Mouse (Mus musculus) heart, embryonic 15.5 days (tissue): ENCODE results near the gene Ralgps1. TPM values are rescaled to one million over a fixed set of nuclear protein-coding genes. Genes with fewer than 3 reads are reported as not detected.
A peak's percentile ranks its signal among the peaks of the same experiment; 100 is the strongest.

ENCODE experiments used
- ATAC-seq: fragments of 200-750 bp; cut with Nextera tagmentation; replicated peaks from 2 replicates; pipeline ENCODE4 v1.8.0; 2017; ENCODE audit warnings: low read depth, moderate TSS enrichment; ENCODE audit not compliant: insufficient number of reproducible peaks, insufficient read depth, low FRiP score
- H3K27ac ChIP-seq: fragments of 300-500 bp; sonication (generic); 2 replicates; pipeline ENCODE4 v1.5.1; 2015; ENCODE audit warnings: mild to moderate bottlenecking, inconsistent platforms
- H3K27me3 ChIP-seq: fragments of 300-500 bp; sonication (generic); 2 replicates; pipeline ENCODE4 v1.6.1; 2015; ENCODE audit warnings: inconsistent platforms
- H3K36me3 ChIP-seq: fragments of 300-500 bp; sonication (generic); 2 replicates; pipeline ENCODE4 v1.6.1; 2015; ENCODE audit warnings: mild to moderate bottlenecking, inconsistent platforms
- H3K4me1 ChIP-seq: fragments of 300-500 bp; sonication (generic); replicated peaks from 2 replicates; pipeline ENCODE4 v1.6.1; 2015; ENCODE audit warnings: inconsistent platforms
- H3K4me2 ChIP-seq: fragments of 300-500 bp; sonication (generic); 2 replicates; pipeline ENCODE4 v1.6.1; 2015; ENCODE audit warnings: inconsistent platforms, mild to moderate bottlenecking, moderate library complexity
- H3K4me3 ChIP-seq: fragments of 300-500 bp; sonication (generic); 2 replicates; pipeline ENCODE4 v1.5.1; 2015; ENCODE audit warnings: mild to moderate bottlenecking, inconsistent platforms
- H3K9ac ChIP-seq: fragments of 300-500 bp; sonication (generic); 2 replicates; pipeline ENCODE4 v1.6.1; 2015; ENCODE audit warnings: mild to moderate bottlenecking, inconsistent platforms
- H3K9me3 ChIP-seq: fragments of 300-500 bp; sonication (generic); replicated peaks from 2 replicates; pipeline ENCODE4 v1.6.1; 2016; ENCODE audit warnings: inconsistent platforms
- WGBS: fragments of 180-500 bp; shearing (Covaris S2); methylation state at CpG from one replicate; pipeline ENCODE4 v1.1.7; 2015; ENCODE audit warnings: mixed read lengths; 5-methylcytosine and 5-hydroxymethylcytosine counted together
- polyA plus RNA-seq: library from polyadenylated mRNA; unstranded; fragments of >200 nt; fragmentation: Nextera tagmentation; extraction: Ambion mirVana; gene quantifications from 2 replicates; pipeline ENCODE4 v1.2.1, GENCODE M21; 2015

Gene Ralgps1
- polyA plus RNA-seq, 1 experiment from 2014 or later: 3.7 TPM

DNA sequence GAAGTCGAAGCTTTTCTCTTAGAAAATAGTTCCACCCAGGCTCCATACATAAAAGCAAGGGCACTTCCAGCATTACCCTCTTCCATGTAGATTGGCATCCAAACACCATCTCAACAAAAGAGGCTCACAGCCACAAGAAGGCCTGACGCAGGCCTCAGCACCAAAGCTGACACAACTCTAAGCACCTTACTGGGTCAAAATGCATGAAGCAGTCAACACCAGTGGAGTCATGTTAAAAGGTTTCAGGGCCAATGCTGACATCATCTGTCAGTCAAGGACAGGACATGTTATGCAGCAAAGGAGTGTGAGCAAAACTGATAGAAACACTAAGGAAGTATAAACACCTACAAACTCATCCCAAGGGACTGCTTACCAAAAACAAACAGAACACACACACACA, 50.3 kb downstream of the Ralgps1 start:
- ATAC-seq: no peak
- Histone ChIP-seq H3K4me3 (no peak overlapping the region), H3K27me3 (no peaks in the 10 kb centered on the region), H3K4me1 (peaks cover 37% of the 10 kb centered on the region), H3K4me2 (no peak overlapping the region), H3K36me3 (no peaks in the 10 kb centered on the region), H3K9ac (no peak overlapping the region), H3K9me3 (no peaks in the 10 kb centered on the region), H3K27ac (no peak overlapping the region)
- 92% methylated on average over 2 of the region's 2 CpGs for WGBS

DNA sequence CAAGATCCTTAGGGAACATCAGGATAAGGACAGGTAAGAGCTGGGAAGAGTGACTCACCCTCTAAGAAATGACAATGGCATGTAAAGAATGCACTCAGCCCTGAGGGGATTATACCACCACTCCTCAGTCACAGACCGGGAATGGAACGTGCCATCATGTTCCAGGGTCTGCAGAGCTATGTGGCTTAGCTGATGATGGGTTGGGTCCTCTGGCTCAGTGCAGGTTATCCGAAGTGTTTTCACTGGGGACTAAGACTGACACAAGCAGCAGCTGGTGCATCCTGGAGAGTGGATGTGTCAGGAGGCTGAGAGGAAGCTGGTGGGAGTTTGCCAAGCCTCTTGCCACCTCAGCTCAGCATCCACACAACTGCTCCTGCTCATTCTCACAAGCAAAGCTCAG, 50.7 kb downstream of the Ralgps1 start:
- no peak for ATAC-seq
- WGBS: 24% methylated on average over 3 of the region's 3 CpGs
- H3K4me3 ChIP-seq: no peak overlapping the region
- H3K27ac ChIP-seq: no peak overlapping the region
- H3K9me3 ChIP-seq: no peaks in the 10 kb centered on the region
- no peak overlapping the region for H3K9ac ChIP-seq
- H3K36me3 ChIP-seq: no peaks in the 10 kb centered on the region
- H3K4me2 ChIP-seq: no peak overlapping the region
- peaks cover 41% of the 10 kb centered on the region for H3K4me1 ChIP-seq
- H3K27me3 ChIP-seq: no peaks in the 10 kb centered on the region

DNA sequence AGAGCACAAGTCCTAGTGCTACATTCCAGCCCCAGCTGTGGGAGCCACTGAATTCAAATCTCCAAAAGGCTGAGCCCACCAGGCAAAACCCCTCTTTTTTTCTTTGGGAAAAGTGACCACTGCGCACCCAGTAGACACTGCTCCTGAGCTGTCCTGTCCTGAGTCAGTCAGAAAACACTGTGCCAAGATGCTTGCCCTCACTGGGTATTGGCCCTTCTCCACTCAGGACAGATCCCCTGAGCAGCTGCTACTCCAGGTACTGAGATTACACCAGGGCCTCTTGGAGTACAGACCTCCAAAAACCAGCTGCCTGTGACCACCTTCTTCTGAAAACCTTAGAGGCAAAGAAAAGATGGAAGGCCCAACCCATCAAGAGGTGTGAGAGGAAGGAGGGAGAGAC, 51.4 kb downstream of the Ralgps1 start:
- no peak for ATAC-seq
- H3K4me2 ChIP-seq: no peak overlapping the region
- 91% methylated on average over 1 of the region's 1 CpGs for WGBS
- no peak overlapping the region for H3K27ac ChIP-seq
- H3K36me3 ChIP-seq: no peaks in the 10 kb centered on the region
- H3K4me3 ChIP-seq: no peak overlapping the region
- H3K4me1 ChIP-seq: peaks cover 45% of the 10 kb centered on the region
- no peak overlapping the region for H3K9ac ChIP-seq
- no peaks in the 10 kb centered on the region for H3K9me3 ChIP-seq
- no peaks in the 10 kb centered on the region for H3K27me3 ChIP-seq

DNA sequence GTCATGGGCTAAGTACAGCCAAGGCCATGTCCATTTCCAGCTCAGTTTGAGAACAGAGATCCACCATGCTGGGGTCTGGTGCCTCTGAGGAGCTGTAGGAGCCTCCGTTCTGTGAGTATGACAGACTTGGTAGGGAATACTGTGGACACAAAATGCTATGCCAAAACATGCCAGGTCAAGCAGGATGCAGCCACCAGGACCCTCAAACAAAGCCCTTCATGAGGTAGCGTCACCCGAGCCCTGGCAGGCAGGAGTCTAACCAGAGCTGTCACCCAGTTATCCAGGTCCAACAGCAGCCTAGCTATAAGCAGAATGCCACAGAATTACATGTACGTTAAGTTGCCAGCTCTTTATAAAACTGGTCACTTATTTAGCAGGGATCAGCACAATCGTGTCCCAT, 51.8 kb downstream of the Ralgps1 start:
- 80% methylated on average over 5 of the region's 5 CpGs for WGBS
- no peak for ATAC-seq
- Histone ChIP-seq H3K9me3 (no peaks in the 10 kb centered on the region), H3K4me3 (no peak overlapping the region), H3K9ac (no peak overlapping the region), H3K36me3 (no peaks in the 10 kb centered on the region), H3K27ac (no peak overlapping the region), H3K4me2 (no peak overlapping the region), H3K4me1 (peaks cover 48% of the 10 kb centered on the region), H3K27me3 (no peaks in the 10 kb centered on the region)

DNA sequence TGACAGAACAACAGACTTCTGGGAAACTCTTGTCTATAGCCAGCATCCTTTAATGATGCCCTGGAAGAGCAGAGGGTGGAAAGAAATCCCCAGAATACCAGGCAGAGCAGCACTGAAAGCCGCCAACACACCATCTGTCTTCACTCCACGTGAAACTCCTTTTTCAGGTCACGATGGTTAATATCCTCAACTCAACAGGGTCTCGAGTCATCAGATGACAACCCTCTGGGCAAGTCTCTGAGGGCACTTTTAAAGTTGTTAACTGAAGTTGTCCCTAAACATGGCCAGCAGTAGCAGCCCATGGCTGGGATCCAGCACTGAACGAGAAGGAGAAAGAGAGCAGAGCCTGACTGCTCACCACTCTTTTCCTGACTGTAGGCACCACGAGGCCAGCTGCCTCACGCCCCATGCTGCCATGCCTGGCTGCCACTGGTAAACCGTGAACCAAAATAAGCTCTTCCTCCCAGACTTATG, 52.8 kb downstream of the Ralgps1 start:
- Histone ChIP-seq H3K9me3 (no peaks in the 10 kb centered on the region), H3K4me3 (no peak overlapping the region), H3K9ac (no peak overlapping the region), H3K4me1 (peaks cover 52% of the 10 kb centered on the region), H3K27ac (no peak overlapping the region), H3K4me2 (no peak overlapping the region), H3K27me3 (no peaks in the 10 kb centered on the region), H3K36me3 (no peaks in the 10 kb centered on the region)
- ATAC-seq: no peak
- WGBS: 39% methylated on average over 8 of the region's 8 CpGs

DNA sequence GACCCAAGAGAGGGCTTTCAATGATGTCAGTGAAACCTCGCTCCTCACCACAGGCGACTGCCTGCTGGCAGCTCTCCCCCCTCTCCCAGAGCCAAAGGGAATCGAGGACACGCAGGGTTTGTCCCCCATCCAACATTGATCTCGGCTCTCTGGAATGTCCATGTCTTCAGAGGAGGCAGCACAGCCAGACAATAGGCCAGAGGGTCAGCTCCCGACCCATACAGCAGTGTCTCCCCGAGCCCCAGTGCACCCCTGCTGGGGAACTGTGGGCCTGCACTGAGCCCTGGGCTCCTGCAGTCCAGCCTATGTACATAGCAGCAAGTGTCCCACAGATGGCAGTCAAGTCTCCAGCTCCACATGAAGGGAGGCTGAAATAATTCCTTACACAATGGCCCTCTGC, 54.8 kb downstream of the Ralgps1 start:
- no peaks in the 10 kb centered on the region for H3K27me3 ChIP-seq
- no peak overlapping the region for H3K4me3 ChIP-seq
- ATAC-seq: peak; percentile 88
- H3K9ac ChIP-seq: peak overlapping the region; percentile 29; the same call in 1 of the 2 replicates
- 21% methylated on average over 7 of the region's 7 CpGs for WGBS
- no peak overlapping the region for H3K4me2 ChIP-seq
- peak overlapping the region; percentile 70 for H3K27ac ChIP-seq
- H3K4me1 ChIP-seq: peaks cover 52% of the 10 kb centered on the region
- no peaks in the 10 kb centered on the region for H3K36me3 ChIP-seq
- H3K9me3 ChIP-seq: no peaks in the 10 kb centered on the region

DNA sequence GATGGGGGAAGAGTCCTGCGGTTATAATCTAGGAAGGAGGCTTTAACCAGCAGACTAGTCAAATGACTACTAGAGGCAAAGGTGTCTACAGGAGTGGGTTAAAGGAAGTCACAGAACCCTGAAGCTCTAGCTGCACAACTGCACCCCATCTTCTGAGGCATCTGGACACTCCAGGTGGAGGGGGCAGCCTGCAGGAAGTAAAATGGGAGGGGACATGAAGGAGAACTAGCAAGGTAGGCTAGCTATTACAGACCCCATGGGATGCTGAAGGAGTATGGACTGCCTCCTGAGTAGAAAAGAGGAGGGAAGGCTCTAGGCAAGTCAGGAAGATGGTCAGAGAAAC, 55.3 kb downstream of the Ralgps1 start:
- no peak for ATAC-seq
- WGBS: 80% methylated on average over 1 of the region's 1 CpGs
- Histone ChIP-seq H3K9me3 (no peaks in the 10 kb centered on the region), H3K4me1 (peaks cover 52% of the 10 kb centered on the region), H3K27ac (peak overlapping the region; percentile 70), H3K27me3 (no peaks in the 10 kb centered on the region), H3K4me3 (no peak overlapping the region), H3K9ac (peak overlapping the region; percentile 29; the same call in 1 of the 2 replicates), H3K4me2 (no peak overlapping the region), H3K36me3 (no peaks in the 10 kb centered on the region)

DNA sequence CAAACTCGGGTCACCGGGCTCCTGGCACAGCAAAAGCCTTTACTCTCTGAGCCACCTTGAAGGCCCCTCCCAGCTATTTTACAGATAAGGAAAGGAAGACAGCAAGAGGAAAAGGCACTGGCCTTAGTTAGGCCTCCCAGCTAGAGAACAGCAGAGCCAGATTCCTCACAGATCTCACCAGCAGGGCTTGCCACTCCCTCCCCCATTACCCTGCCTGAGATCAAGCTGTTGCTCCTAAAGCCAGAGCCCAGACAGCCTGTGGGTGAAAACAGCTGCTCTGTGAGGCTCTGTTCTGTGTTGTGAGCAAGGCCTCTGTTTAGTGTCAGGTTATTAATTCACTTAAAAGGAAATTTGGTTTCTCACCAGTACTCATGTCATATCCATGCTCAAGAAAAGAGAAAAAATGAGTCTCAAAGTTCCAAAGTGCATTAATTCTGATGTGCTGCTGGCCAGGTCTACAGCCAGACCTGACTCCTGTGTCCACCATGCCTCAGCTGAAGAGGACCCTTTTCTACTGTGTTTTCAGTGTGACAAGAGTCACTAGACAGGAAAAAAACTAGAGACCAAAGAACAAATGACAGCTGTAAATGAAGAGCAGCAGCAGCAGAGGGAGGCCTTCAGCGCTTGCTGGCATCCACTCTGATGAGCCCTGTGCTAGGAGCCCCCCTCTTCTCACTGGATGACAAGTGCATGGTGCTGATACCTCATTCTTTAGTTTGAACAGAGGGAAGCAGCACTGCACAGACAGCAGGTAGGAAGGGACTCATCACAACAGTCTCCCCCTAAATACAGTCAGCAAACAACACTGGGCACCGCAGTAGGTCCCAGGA, 55.8 kb downstream of the Ralgps1 start:
- Histone ChIP-seq H3K27me3 (no peaks in the 10 kb centered on the region), H3K9me3 (no peaks in the 10 kb centered on the region), H3K4me1 (peaks cover 46% of the 10 kb centered on the region), H3K36me3 (no peaks in the 10 kb centered on the region), H3K27ac (peak overlapping the region; percentile 70), H3K9ac (peak overlapping the region; percentile 38), H3K4me3 (no peak overlapping the region), H3K4me2 (no peak overlapping the region)
- 53% methylated on average over 4 of the region's 4 CpGs for WGBS
- ATAC-seq: no peak; the same call in 1 of the 2 replicates

DNA sequence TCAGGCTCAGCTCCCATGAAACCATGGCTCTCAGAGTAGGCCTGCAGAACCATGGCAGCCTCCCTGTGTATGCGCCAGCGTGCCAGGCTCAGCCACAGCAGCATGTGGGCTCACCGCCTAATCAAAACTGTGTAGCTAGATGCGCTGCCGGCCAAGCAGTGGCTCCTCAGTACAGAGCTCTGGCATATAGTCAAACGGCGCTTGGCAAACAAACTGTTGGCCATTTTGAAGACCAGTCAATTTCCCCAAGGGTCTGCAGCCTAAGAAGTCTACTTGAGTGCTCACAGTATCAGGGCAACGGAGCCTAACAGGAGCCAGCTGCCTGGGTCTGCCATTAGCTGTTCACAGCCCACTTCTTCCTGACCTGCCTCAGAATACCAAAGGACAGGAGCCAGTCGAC, 61.9 kb downstream of the Ralgps1 start:
- no peak overlapping the region for H3K9ac ChIP-seq

DNA sequence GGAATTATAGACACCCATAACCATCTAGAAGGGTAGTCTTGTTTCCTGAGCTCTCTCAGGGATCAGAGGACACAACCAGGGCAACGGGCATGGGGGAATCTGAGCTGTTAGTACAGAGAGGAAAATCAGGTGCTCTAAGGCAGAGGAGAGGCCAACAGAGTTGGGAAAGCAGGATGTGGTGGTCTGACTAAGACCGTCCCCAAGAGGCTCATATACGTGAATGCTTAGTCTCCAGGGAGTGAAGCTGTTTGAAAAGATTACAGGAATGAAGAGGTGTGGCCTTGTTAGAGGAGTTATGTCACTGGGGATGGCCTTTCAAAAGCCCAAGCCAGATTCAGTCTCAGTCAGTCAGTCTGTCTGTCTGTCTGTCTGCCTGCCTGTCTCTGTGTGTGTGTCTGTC, 64.7 kb downstream of the Ralgps1 start:
- H3K9me3 ChIP-seq: no peaks in the 10 kb centered on the region
- H3K36me3 ChIP-seq: no peaks in the 10 kb centered on the region
- peaks cover 12% of the 10 kb centered on the region for H3K4me1 ChIP-seq
- no peak overlapping the region for H3K4me2 ChIP-seq
- H3K27ac ChIP-seq: no peak overlapping the region
- ATAC-seq: no peak
- no peak overlapping the region for H3K4me3 ChIP-seq
- no peak overlapping the region for H3K9ac ChIP-seq
- WGBS: 65% methylated on average over 3 of the region's 3 CpGs
- no peaks in the 10 kb centered on the region for H3K27me3 ChIP-seq

More for the DNA sequence above, 61.9 kb downstream of the Ralgps1 start:
- H3K9me3 ChIP-seq: no peaks in the 10 kb centered on the region
- no peak for ATAC-seq
- 87% methylated on average over 9 of the region's 9 CpGs for WGBS
- H3K27me3 ChIP-seq: no peaks in the 10 kb centered on the region
- peaks cover 4% of the 10 kb centered on the region for H3K4me1 ChIP-seq
- no peak overlapping the region for H3K27ac ChIP-seq
- no peak overlapping the region for H3K4me2 ChIP-seq
- H3K4me3 ChIP-seq: no peak overlapping the region
- H3K36me3 ChIP-seq: no peaks in the 10 kb centered on the region

DNA sequence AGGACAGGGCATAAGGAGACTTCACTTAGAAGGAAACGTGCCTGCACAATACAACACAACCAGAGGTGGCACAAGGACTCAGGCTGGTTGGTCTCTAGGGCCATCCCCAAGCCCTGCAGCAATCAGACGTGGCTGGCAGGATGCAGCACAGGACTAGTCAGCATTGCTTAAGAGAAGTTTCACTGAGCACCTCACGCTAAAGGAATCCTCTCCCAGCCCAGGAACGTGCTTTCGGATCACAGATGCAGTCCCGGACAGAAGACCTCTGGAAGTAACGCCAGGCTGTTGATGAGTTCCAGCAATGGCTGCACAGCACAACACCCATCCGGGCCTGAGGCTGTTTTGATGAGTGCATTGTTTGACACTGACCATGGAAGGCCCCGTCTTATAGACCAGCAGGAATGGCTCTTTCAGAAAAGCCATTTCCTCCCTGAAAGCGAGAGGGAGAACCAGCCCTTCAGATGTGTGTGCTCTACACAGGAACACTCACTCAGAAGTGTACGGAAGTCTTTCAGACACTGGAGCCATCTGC, 67.8 kb downstream of the Ralgps1 start:
- Histone ChIP-seq H3K9me3 (no peaks in the 10 kb centered on the region), H3K27ac (no peak overlapping the region), H3K4me2 (no peak overlapping the region), H3K27me3 (no peaks in the 10 kb centered on the region), H3K36me3 (no peaks in the 10 kb centered on the region), H3K4me1 (peaks cover 18% of the 10 kb centered on the region), H3K4me3 (no peak overlapping the region), H3K9ac (no peak overlapping the region)
- ATAC-seq: no peak
- 67% methylated on average over 11 of the region's 11 CpGs for WGBS

DNA sequence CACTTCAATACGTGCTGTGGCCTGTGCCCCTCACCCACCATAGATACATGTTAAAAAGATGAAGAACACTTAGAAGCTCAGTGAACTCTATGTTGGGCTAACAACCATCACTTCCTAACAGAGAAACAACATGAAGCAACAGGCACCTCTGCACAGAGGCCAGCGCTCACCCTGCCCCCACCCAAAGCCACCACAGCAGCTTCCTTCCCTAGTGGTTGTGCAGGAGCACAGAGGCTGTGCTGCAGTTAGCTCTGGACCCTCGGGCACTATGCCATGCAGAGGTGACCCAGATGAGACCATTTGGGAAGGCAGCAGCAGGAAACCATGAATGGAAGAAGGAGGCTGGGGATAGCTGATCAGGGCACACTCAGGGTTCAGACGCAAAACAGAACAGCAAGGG, 68.5 kb downstream of the Ralgps1 start:
- peaks cover 18% of the 10 kb centered on the region for H3K4me1 ChIP-seq
- 70% methylated on average over 4 of the region's 4 CpGs for WGBS
- no peaks in the 10 kb centered on the region for H3K27me3 ChIP-seq
- H3K36me3 ChIP-seq: no peaks in the 10 kb centered on the region
- H3K9me3 ChIP-seq: no peaks in the 10 kb centered on the region
- ATAC-seq: no peak
- no peak overlapping the region for H3K27ac ChIP-seq
- no peak overlapping the region for H3K4me2 ChIP-seq
- no peak overlapping the region for H3K9ac ChIP-seq
- no peak overlapping the region for H3K4me3 ChIP-seq
